Mouse (Mus musculus) bone marrow, adult 2 months (tissue): ENCODE data around the gene Mrrf. TPM values are rescaled to one million over a fixed set of nuclear protein-coding genes. Genes with fewer than 3 reads are reported as not detected.

Source experiments
- H3K27ac ChIP-seq: fragments of 200-500 bp; 2 replicates; pipeline ENCODE4 v1.5.1; 2012; ENCODE audit warnings: low read depth, mild to moderate bottlenecking, control low read depth, inconsistent platforms, low read length; ENCODE audit not compliant: control insufficient read depth, poor library complexity, insufficient read depth
- H3K4me1 ChIP-seq: fragments of 200-500 bp; 2 replicates; pipeline ENCODE4 v1.6.1; 2011; ENCODE audit warnings: low read length; ENCODE audit not compliant: control insufficient read depth, insufficient read depth
- H3K4me3 ChIP-seq: fragments of 200-500 bp; replicated peaks from 2 replicates; pipeline ENCODE3; 2011; ENCODE audit warnings: mild to moderate bottlenecking, low read depth, low read length, control low read depth; ENCODE audit not compliant: control insufficient read depth
- CTCF ChIP-seq: fragments of 200-500 bp; IDR thresholded peaks from 2 replicates; pipeline ENCODE4 v1.5.1; 2011; ENCODE audit warnings: low read length, control low read depth; ENCODE audit not compliant: control insufficient read depth, insufficient read depth
- POLR2A ChIP-seq: fragments of 200-500 bp; IDR thresholded peaks from 2 replicates; pipeline ENCODE4 v1.6.1; 2011; ENCODE audit warnings: low read depth, mild to moderate bottlenecking, control low read depth, low read length, borderline replicate concordance; ENCODE audit not compliant: control insufficient read depth
- WGBS: fragments of 180-500 bp; shearing (Covaris S2); methylation state at CpG from one replicate; pipeline ENCODE4 v1.1.7; 2018; 5-methylcytosine and 5-hydroxymethylcytosine counted together
- polyA plus RNA-seq: library from polyadenylated mRNA; stranded (reverse); fragments of >200 nt; gene quantifications from 2 replicates; pipeline ENCODE4 v1.2.4, GENCODE M21; 2011; ENCODE audit warnings: low replicate concordance; ENCODE audit not compliant: missing spikeins, insufficient read depth, insufficient read length

Mrrf gene
- polyA plus RNA-seq, 1 experiment: 6.7 TPM

DNA sequence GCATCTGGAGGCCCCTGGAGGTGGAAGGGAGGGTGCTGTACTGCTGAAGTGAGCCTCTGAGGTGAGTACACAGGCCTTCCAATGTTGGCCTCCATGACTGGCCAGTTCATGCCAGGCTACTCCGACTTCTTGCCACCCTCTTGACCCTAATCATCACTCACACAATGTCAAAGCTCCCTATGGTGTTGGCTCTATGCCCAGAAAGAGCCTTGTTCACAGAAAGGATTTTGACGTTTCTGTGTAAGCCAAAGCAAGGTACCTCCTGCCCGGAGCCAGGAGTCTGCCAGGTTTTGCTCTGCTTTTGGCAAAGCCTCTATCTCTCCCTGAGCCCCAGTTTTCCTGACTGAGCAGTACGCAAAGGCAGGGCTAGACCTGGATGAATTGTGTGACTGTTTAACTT, 99.7 kb downstream of the Mrrf start:
- Histone ChIP-seq H3K27ac (no peak overlapping the region), H3K4me1 (no peaks in the 10 kb centered on the region; the same call in 1 of the 2 replicates), H3K4me3 (no peak overlapping the region)
- 41% methylated on average over 4 of the region's 4 CpGs for WGBS
- TF ChIP-seq POLR2A: no peak
- no peak for TF ChIP-seq CTCF

- H3K27ac ChIP-seq: no peak overlapping the region
- no peak for TF ChIP-seq POLR2A
- TF ChIP-seq CTCF: no peak
- H3K4me3 ChIP-seq: no peak overlapping the region
- no peaks in the 10 kb centered on the region; the same call in 1 of the 2 replicates for H3K4me1 ChIP-seq
- WGBS: 73% methylated on average over 5 of the region's 5 CpGs
Observed at GRCm38 (mm10) chr2:36236889-36237288, 100.7 kb downstream of the Mrrf start.

GRCm38 (mm10) chr2:36237557-36237956, 101.4 kb downstream of the Mrrf start:
- 86% methylated on average over 6 of the region's 6 CpGs for WGBS
- no peak overlapping the region for H3K4me3 ChIP-seq
- no peak overlapping the region for H3K27ac ChIP-seq
- H3K4me1 ChIP-seq: no peaks in the 10 kb centered on the region; the same call in 1 of the 2 replicates
- TF ChIP-seq POLR2A (no peak), CTCF (no peak)

GRCm38 (mm10) chr2:36238467-36238866, 102.3 kb downstream of the Mrrf start:
- no peak overlapping the region for H3K27ac ChIP-seq
- H3K4me1 ChIP-seq: no peaks in the 10 kb centered on the region; the same call in 1 of the 2 replicates
- no peak overlapping the region for H3K4me3 ChIP-seq
- WGBS: 63% methylated on average over 3 of the region's 3 CpGs
- TF ChIP-seq POLR2A (no peak), CTCF (no peak)

DNA sequence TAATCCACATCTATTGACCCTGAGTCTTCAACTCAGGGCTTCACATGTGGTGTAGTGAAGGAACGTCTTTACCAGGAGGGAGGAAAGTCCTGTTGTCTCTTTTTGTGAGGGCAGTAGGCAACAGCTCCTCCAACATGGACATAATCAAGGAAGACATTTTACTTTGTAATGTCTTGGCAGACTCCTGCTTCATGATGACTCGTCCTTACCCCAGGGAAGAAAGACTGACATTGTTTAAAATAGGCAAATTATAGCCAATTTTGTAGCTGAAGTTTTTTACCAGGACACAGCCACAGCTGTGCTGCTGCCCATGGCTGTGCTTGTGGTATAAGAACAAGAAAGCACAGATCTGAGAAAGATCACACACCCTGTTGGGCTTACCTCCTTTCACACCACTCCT, 102.8 kb downstream of the Mrrf start:
- 81% methylated on average over 2 of the region's 2 CpGs for WGBS
- H3K4me3 ChIP-seq: no peak overlapping the region
- no peak overlapping the region for H3K27ac ChIP-seq
- TF ChIP-seq POLR2A (no peak), CTCF (no peak)
- H3K4me1 ChIP-seq: no peaks in the 10 kb centered on the region; the same call in 1 of the 2 replicates

Other genes with a start within 250 kb of the Mrrf start
- gene Ttll11, start 156.5 kb upstream of the Mrrf start, polyA plus RNA-seq: 2.6 and 4.1 TPM in 2 replicates
- gene Ndufa8, start 87.0 kb upstream of the Mrrf start, polyA plus RNA-seq: 37.6 and 42.9 TPM in 2 replicates
- gene Morn5, start 86.9 kb upstream of the Mrrf start, polyA plus RNA-seq: not detected in 2 replicates
- gene Lhx6, start 31.0 kb upstream of the Mrrf start, polyA plus RNA-seq: not detected in 2 replicates
- 6.1 and 12.7 TPM in 2 replicates for gene Rbm18, start 384 bp downstream of the Mrrf start, polyA plus RNA-seq
- 33.4 and 88.0 TPM in 2 replicates for gene Ptgs1, start 94.0 kb downstream of the Mrrf start, polyA plus RNA-seq
- gene Olfr338, start 237.1 kb downstream of the Mrrf start, polyA plus RNA-seq: not detected in 2 replicates